Mouse (Mus musculus) fibroblast of lung, adult 2 months (primary cell): ENCODE results near the gene Furin.

Source experiments
- DNase-seq: peaks from one replicate; pipeline ENCODE4 v3.0.0-alpha.2; 2011; ENCODE audit warnings: low read depth

The Furin gene

GRCm38 (mm10) chr7:80372166-80372565 lies 33.1 kb downstream of the Furin start:
- no peak for DNase-seq

- no peak for DNase-seq
Observed at GRCm38 (mm10) chr7:80371041-80371751, 34.0 kb downstream of the Furin start, which contains the start of gene Man2a2. Gene Man2a2, minus strand, starts transcription at chr7:80371375.

GRCm38 (mm10) chr7:80370649-80371040 lies 34.6 kb downstream of the Furin start:
- no peak for DNase-seq

GRCm38 (mm10) chr7:80369967-80370431 lies 35.2 kb downstream of the Furin start:
- DNase-seq: no peak

- DNase-seq: no peak
Observed at GRCm38 (mm10) chr7:80369461-80369860, 35.8 kb downstream of the Furin start.

GRCm38 (mm10) chr7:80368635-80369421 lies 36.4 kb downstream of the Furin start:
- DNase-seq: no peak

- no peak for DNase-seq
Observed at GRCm38 (mm10) chr7:80368009-80368408, 37.2 kb downstream of the Furin start.

- no peak for DNase-seq
Observed at GRCm38 (mm10) chr7:80367232-80367631, 38.0 kb downstream of the Furin start.

- no peak for DNase-seq
Observed at GRCm38 (mm10) chr7:80365759-80366158, 39.5 kb downstream of the Furin start.

- no peak for DNase-seq
Observed at GRCm38 (mm10) chr7:80360435-80360834, 44.8 kb downstream of the Furin start.

GRCm38 (mm10) chr7:80358039-80358438 lies 47.2 kb downstream of the Furin start:
- no peak for DNase-seq

GRCm38 (mm10) chr7:80357156-80357555 lies 48.1 kb downstream of the Furin start:
- no peak for DNase-seq

GRCm38 (mm10) chr7:80356351-80356750 lies 48.9 kb downstream of the Furin start:
- DNase-seq: no peak

- no peak for DNase-seq
Observed at GRCm38 (mm10) chr7:80352920-80353319, 52.3 kb downstream of the Furin start.

GRCm38 (mm10) chr7:80350808-80351207 lies 54.4 kb downstream of the Furin start:
- DNase-seq: no peak

GRCm38 (mm10) chr7:80347670-80348586 lies 57.3 kb downstream of the Furin start:
- DNase-seq: no peak

- DNase-seq: no peak
Observed at GRCm38 (mm10) chr7:80346830-80347229, 58.4 kb downstream of the Furin start.

GRCm38 (mm10) chr7:80346173-80346572 lies 59.1 kb downstream of the Furin start:
- DNase-seq: no peak

- DNase-seq: no peak
Observed at GRCm38 (mm10) chr7:80343270-80344018, 61.8 kb downstream of the Furin start.

- peak; percentile 79 for DNase-seq
Observed at GRCm38 (mm10) chr7:80342858-80343257, 62.4 kb downstream of the Furin start, which contains the start of gene Hddc3. Gene Hddc3, plus strand, starts transcription at chr7:80343104.

GRCm38 (mm10) chr7:80341793-80342192 lies 63.4 kb downstream of the Furin start:
- DNase-seq: no peak
